In genomic region chr4:141792554-141793281, GRCm38 (mm10) we compare ENCODE assay signal across 8 mouse cellular contexts. TPM values are rescaled to one million over a fixed set of nuclear protein-coding genes. Genes with fewer than 3 reads are reported as not detected.
DNase-seq lines count a peak whose midpoint lies in the region; ATAC-seq and TF ChIP-seq lines count a peak whose summit lies in the region.

No protein-coding gene starts in this region.

- TF ChIP-seq POLR2A in CH12.LX (IDR thresholded peaks at IDR 0.05; ENCODE audit: low read depth, low read length), result peak; percentile 60

- WGBS in heart, embryonic 13.5 days, result 12% methylated on average over 10 of the region's 10 CpGs
- WGBS in liver, embryonic 11.5 days, result 10% methylated on average over 10 of the region's 10 CpGs
- 14% methylated on average over 10 of the region's 10 CpGs for WGBS in stomach, embryonic 15.5 days

- H3K4me3 ChIP-seq in heart, embryonic 13.5 days, result peak overlapping the region; percentile 84
- peak overlapping the region; percentile 30 to 70 (median 45) for H3K4me3 ChIP-seq in CH12.LX (replicated peaks in 1 of 3; ENCODE audit: low read depth in 2 of 3, low read length in 2 of 3, poor library complexity in 1 of 3)
- peak overlapping the region; percentile 78 for H3K4me3 ChIP-seq in liver, embryonic 11.5 days (ENCODE audit: low read depth, low read length)
- H3K4me3 ChIP-seq in stomach, embryonic 15.5 days (replicated peaks), result peak overlapping the region; percentile 75

- no peak for TF ChIP-seq CTCF in CH12.LX (conservative IDR thresholded peaks at IDR 0.05 in 1 of 2, IDR thresholded peaks at IDR 0.05 in 1 of 2; ENCODE audit: low read depth in 2 of 2, low read length in 2 of 2)

- TF ChIP-seq RAD21 in CH12.LX (IDR thresholded peaks at IDR 0.05; ENCODE audit: low read depth, low read length), result no peak

- dilution Hi-C loops in CH12.LX (cut with MboI; ENCODE audit: extremely low pct_ligation_motif_present, extremely low pct_unique_long_range_greater_than_20kb, low sequenced_read_pairs), result no loop called here

- DNase-seq in heart, postnatal 36 days, result no peak
- DNase-seq in CH12.LX (ENCODE audit: extremely low read depth), result peak; percentile 66
- no peak for DNase-seq in liver, embryonic 11.5 days (ENCODE audit: low spot score)
- no peak for DNase-seq in frontal cortex, postnatal 14 days (ENCODE audit: low spot score in 2 of 2)
- DNase-seq in frontal cortex, postnatal 36 days (ENCODE audit: low spot score in 2 of 2), result no peak

- no peaks in the 10 kb centered on the region for H3K79me2 ChIP-seq in CH12.LX (replicated peaks; ENCODE audit: control insufficient read depth, extremely low read depth, insufficient read depth, poor library complexity, severe bottlenecking)

- in situ Hi-C loops in CH12.LX (cut with MboI; ENCODE audit: low pct_ligation_motif_present, low pct_unique_long_range_greater_than_20kb, low sequenced_read_pairs), result no loop called here

- H3K9me3 ChIP-seq in heart, embryonic 13.5 days, result no peaks in the 10 kb centered on the region
- no peaks in the 10 kb centered on the region for H3K9me3 ChIP-seq in CH12.LX (replicated peaks; ENCODE audit: low read length)
- H3K9me3 ChIP-seq in liver, embryonic 11.5 days (ENCODE audit: control insufficient read depth, low read length), result no peaks in the 10 kb centered on the region
- no peaks in the 10 kb centered on the region for H3K9me3 ChIP-seq in stomach, embryonic 15.5 days

- peak overlapping the region; percentile 88 for H3K9ac ChIP-seq in heart, embryonic 13.5 days
- H3K9ac ChIP-seq in CH12.LX (ENCODE audit: insufficient read depth, low read depth), result peak overlapping the region; percentile 43; the same call in 1 of the 2 replicates
- peak overlapping the region; percentile 50 for H3K9ac ChIP-seq in liver, embryonic 11.5 days (ENCODE audit: low read depth, low read length)
- no peak overlapping the region; the same call in 1 of the 2 replicates for H3K9ac ChIP-seq in stomach, embryonic 15.5 days

- intact Hi-C loops in heart, postnatal 36 days (cut with DNase I), result loop anchor here (5.0 to 10.0 kb wide), 2 partner anchors 175 to 648 kb away; partner anchors contain the start of genes Fbxo42 and Tmem82

- peaks cover 25% of the 10 kb centered on the region for H3K36me3 ChIP-seq in heart, embryonic 13.5 days
- peaks cover 9 to 25% of the 10 kb centered on the region in 2 experiments for H3K36me3 ChIP-seq in CH12.LX (replicated peaks in 1 of 2; ENCODE audit: control insufficient read depth in 1 of 2, insufficient read depth in 1 of 2, low read length in 1 of 2)
- peaks cover 6% of the 10 kb centered on the region; the same call in 1 of the 2 replicates for H3K36me3 ChIP-seq in liver, embryonic 11.5 days (ENCODE audit: control insufficient read depth, insufficient read depth, low read length)
- H3K36me3 ChIP-seq in stomach, embryonic 15.5 days, result peaks cover 9% of the 10 kb centered on the region; the same call in 1 of the 2 replicates

- no peak for ATAC-seq in heart, embryonic 13.5 days (ENCODE audit: extremely low read depth, insufficient number of reproducible peaks, low FRiP score, low TSS enrichment)
- peak; percentile 35 for ATAC-seq in erythroid progenitor cell, adult 5-6 weeks (replicated peaks; ENCODE audit: low FRiP score, poor library complexity, severe bottlenecking)
- peak; percentile 14; the same call in 1 of the 2 replicates for ATAC-seq in liver, embryonic 11.5 days (replicated peaks; ENCODE audit: low FRiP score)
- ATAC-seq in stomach, embryonic 15.5 days (ENCODE audit: insufficient read depth, low FRiP score, low read depth), result no peak

- no peak for TF ChIP-seq EP300 in CH12.LX (IDR thresholded peaks at IDR 0.05; ENCODE audit: low read length)

- no peaks in the 10 kb centered on the region for H3K27me3 ChIP-seq in heart, embryonic 13.5 days (replicated peaks)
- no peaks in the 10 kb centered on the region for H3K27me3 ChIP-seq in CH12.LX (replicated peaks)
- no peaks in the 10 kb centered on the region for H3K27me3 ChIP-seq in liver, embryonic 11.5 days (replicated peaks; ENCODE audit: control insufficient read depth, insufficient read depth, low read length)
- H3K27me3 ChIP-seq in stomach, embryonic 15.5 days (replicated peaks), result no peaks in the 10 kb centered on the region

- H3K27ac ChIP-seq in heart, embryonic 13.5 days (replicated peaks), result peak overlapping the region; percentile 97
- peak overlapping the region; percentile 51 for H3K27ac ChIP-seq in CH12.LX (ENCODE audit: insufficient read depth, low read depth)
- H3K27ac ChIP-seq in liver, embryonic 11.5 days (ENCODE audit: low read depth, low read length), result peak overlapping the region; percentile 93
- H3K27ac ChIP-seq in stomach, embryonic 15.5 days, result peak overlapping the region; percentile 98

- H3K4me2 ChIP-seq in heart, embryonic 13.5 days, result peak overlapping the region; percentile 77
- peak overlapping the region; percentile 55 for H3K4me2 ChIP-seq in CH12.LX (ENCODE audit: insufficient read depth, low read depth, poor library complexity, severe bottlenecking)
- H3K4me2 ChIP-seq in liver, embryonic 11.5 days, result peak overlapping the region; percentile 69
- H3K4me2 ChIP-seq in stomach, embryonic 15.5 days, result peak overlapping the region; percentile 57

- H3K4me1 ChIP-seq in heart, embryonic 13.5 days, result peaks cover 32% of the 10 kb centered on the region
- peaks cover 22 to 55% of the 10 kb centered on the region in 2 experiments for H3K4me1 ChIP-seq in CH12.LX (ENCODE audit: control insufficient read depth in 1 of 2, insufficient read depth in 2 of 2)
- H3K4me1 ChIP-seq in liver, embryonic 11.5 days (replicated peaks; ENCODE audit: control insufficient read depth, insufficient read depth, low read length), result peaks cover 22% of the 10 kb centered on the region
- peaks cover 21% of the 10 kb centered on the region for H3K4me1 ChIP-seq in stomach, embryonic 15.5 days

TF ChIP-seq in CH12.LX, 34 proteins besides CTCF, POLR2A, EP300 and RAD21 (continues in another document):
- TF ChIP-seq TBP (conservative IDR thresholded peaks at IDR 0.05; ENCODE audit: low read depth, low read length), result peak; percentile 93

RNA-seq across cellular contexts. Expression of gene Casp9, which starts 0.7 kb away (rescaled TPM):
- polyA plus RNA-seq in heart, embryonic 13.5 days (2015; fragmentation: Nextera tagmentation; extraction: Ambion mirVana), result 14.3 and 15.5 TPM in 2 replicates
- total RNA-seq in heart, postnatal 36 days (2021), result 1 to 10 TPM; 9.1 to 9.6 TPM
- total RNA-seq in CH12.LX (2012; rRNA removed) (11.3 and 15.3 TPM in 2 replicates), CH12.LX (2014; rRNA removed) (3.7 and 5.2 TPM in 2 replicates)
- 14.5 and 15.1 TPM in 2 replicates for polyA plus RNA-seq in CH12.LX (2012; ENCODE audit: insufficient read length, low read depth)
- 19.8 and 22.2 TPM in 2 replicates for total RNA-seq in erythroid progenitor cell, adult 5-6 weeks (2015; ENCODE audit: low replicate concordance)
- 10.4 and 19.3 TPM in 2 replicates for total RNA-seq in erythroid progenitor cell, adult 5-6 weeks (2017; ENCODE audit: low replicate concordance)
- 16.5 and 18.3 TPM in 2 replicates for polyA plus RNA-seq in liver, embryonic 11.5 days (2014; fragmentation: Nextera tagmentation; extraction: Ambion mirVana)
- polyA plus RNA-seq in stomach, embryonic 15.5 days (2015; fragmentation: Nextera tagmentation; extraction: Ambion mirVana), result 21.2 and 23.4 TPM in 2 replicates

RNA-seq across cellular contexts. Expression of gene Dnajc16, which starts 2.0 kb away (rescaled TPM):
- 4.0 and 4.2 TPM in 2 replicates for polyA plus RNA-seq in heart, embryonic 13.5 days (2015; fragmentation: Nextera tagmentation; extraction: Ambion mirVana)
- total RNA-seq in heart, postnatal 36 days (2021), result 10 to 100 TPM; 20.3 to 20.5 TPM
- total RNA-seq in CH12.LX (2012; rRNA removed), result 3.9 and 5.9 TPM in 2 replicates
- total RNA-seq in CH12.LX (2014; rRNA removed), result 3.1 and 3.8 TPM in 2 replicates
- 6.7 and 7.4 TPM in 2 replicates for polyA plus RNA-seq in CH12.LX (2012; ENCODE audit: insufficient read length, low read depth)
- total RNA-seq in erythroid progenitor cell, adult 5-6 weeks (2015; ENCODE audit: low replicate concordance), result 16.2 and 25.2 TPM in 2 replicates
- total RNA-seq in erythroid progenitor cell, adult 5-6 weeks (2017; ENCODE audit: low replicate concordance), result 11.3 and 15.1 TPM in 2 replicates
- 4.0 and 4.2 TPM in 2 replicates for polyA plus RNA-seq in liver, embryonic 11.5 days (2014; fragmentation: Nextera tagmentation; extraction: Ambion mirVana)
- 3.9 and 4.6 TPM in 2 replicates for polyA plus RNA-seq in stomach, embryonic 15.5 days (2015; fragmentation: Nextera tagmentation; extraction: Ambion mirVana)

RNA-seq across cellular contexts. Expression of gene Cela2a, which starts 33.2 kb away (rescaled TPM):
- not detected in 2 replicates for polyA plus RNA-seq in heart, embryonic 13.5 days (2015; fragmentation: Nextera tagmentation; extraction: Ambion mirVana)
- not detected for total RNA-seq in heart, postnatal 36 days (2021)
- total RNA-seq in CH12.LX (2012; rRNA removed) (1.0 and 2.6 TPM in 2 replicates), CH12.LX (2014; rRNA removed) (0.23 and 0.30 TPM in 2 replicates)
- 0.30 and 0.43 TPM in 2 replicates for polyA plus RNA-seq in CH12.LX (2012; ENCODE audit: insufficient read length, low read depth)
- total RNA-seq in erythroid progenitor cell, adult 5-6 weeks (2015; ENCODE audit: low replicate concordance), result not detected in 2 replicates
- total RNA-seq in erythroid progenitor cell, adult 5-6 weeks (2017; ENCODE audit: low replicate concordance), result not detected in 2 replicates
- not detected in 2 replicates for polyA plus RNA-seq in liver, embryonic 11.5 days (2014; fragmentation: Nextera tagmentation; extraction: Ambion mirVana)
- polyA plus RNA-seq in stomach, embryonic 15.5 days (2015; fragmentation: Nextera tagmentation; extraction: Ambion mirVana), result 475 and 519 TPM in 2 replicates

RNA-seq across cellular contexts. Expression of gene Agmat, which starts 46.2 kb away (rescaled TPM):
- polyA plus RNA-seq in heart, embryonic 13.5 days (2015; fragmentation: Nextera tagmentation; extraction: Ambion mirVana), result 1.0 and 1.9 TPM in 2 replicates
- total RNA-seq in heart, postnatal 36 days (2021), result under 1 TPM in 1 of 2 experiments, not detected in 1; 0.19 TPM
- total RNA-seq in CH12.LX (2012; rRNA removed) (not detected in 2 replicates), CH12.LX (2014; rRNA removed) (not detected in 2 replicates)
- not detected in 2 replicates for polyA plus RNA-seq in CH12.LX (2012; ENCODE audit: insufficient read length, low read depth)
- 1.3 TPM in 1 of 2 replicates, not detected in the other for total RNA-seq in erythroid progenitor cell, adult 5-6 weeks (2015; ENCODE audit: low replicate concordance)
- total RNA-seq in erythroid progenitor cell, adult 5-6 weeks (2017; ENCODE audit: low replicate concordance), result not detected in 2 replicates
- 16.0 and 18.0 TPM in 2 replicates for polyA plus RNA-seq in liver, embryonic 11.5 days (2014; fragmentation: Nextera tagmentation; extraction: Ambion mirVana)
- polyA plus RNA-seq in stomach, embryonic 15.5 days (2015; fragmentation: Nextera tagmentation; extraction: Ambion mirVana), result 7.0 and 10.0 TPM in 2 replicates

RNA-seq across cellular contexts. Expression of gene Ctrc, which starts 53.4 kb away (rescaled TPM):
- not detected in 2 replicates for polyA plus RNA-seq in heart, embryonic 13.5 days (2015; fragmentation: Nextera tagmentation; extraction: Ambion mirVana)
- total RNA-seq in heart, postnatal 36 days (2021), result not detected
- total RNA-seq in CH12.LX (2012; rRNA removed) (not detected in 2 replicates), CH12.LX (2014; rRNA removed) (not detected in 2 replicates)
- polyA plus RNA-seq in CH12.LX (2012; ENCODE audit: insufficient read length, low read depth), result not detected in 2 replicates
- total RNA-seq in erythroid progenitor cell, adult 5-6 weeks (2015; ENCODE audit: low replicate concordance), result not detected in 2 replicates
- not detected in 2 replicates for total RNA-seq in erythroid progenitor cell, adult 5-6 weeks (2017; ENCODE audit: low replicate concordance)
- not detected in 2 replicates for polyA plus RNA-seq in liver, embryonic 11.5 days (2014; fragmentation: Nextera tagmentation; extraction: Ambion mirVana)
- polyA plus RNA-seq in stomach, embryonic 15.5 days (2015; fragmentation: Nextera tagmentation; extraction: Ambion mirVana), result 0.42 and 0.79 TPM in 2 replicates

Comparison
In these comparisons a context has a peak if more than half of its experiments do, and no peak if none do; other contexts are left out.
1. ATAC-seq: peak in erythroid progenitor cell, adult 5-6 weeks (single experiment) and liver, embryonic 11.5 days (single experiment); none in heart, embryonic 13.5 days (single experiment) and stomach, embryonic 15.5 days (single experiment).
2. RNA of gene Cela2a, which starts 33.2 kb away (polyA plus RNA-seq): 475 to 519 TPM in stomach, embryonic 15.5 days; 0.30 to 0.43 TPM in CH12.LX, not detected in heart, embryonic 13.5 days and not detected in liver, embryonic 11.5 days; every median in the first group is over 100 times any median in the second.
3. Peak in every context shown above with its lines, with median percentiles within 50 percentile points of each other: H3K27ac ChIP-seq, H3K4me2 ChIP-seq and H3K4me3 ChIP-seq.